Mouse (Mus musculus): ENCODE results near the gene Tmem11. TPM values are rescaled to one million over a fixed set of nuclear protein-coding genes. Genes with fewer than 3 reads are reported as not detected.

Tmem11 gene
- total RNA-seq (2023): 23.5 TPM

DNA sequence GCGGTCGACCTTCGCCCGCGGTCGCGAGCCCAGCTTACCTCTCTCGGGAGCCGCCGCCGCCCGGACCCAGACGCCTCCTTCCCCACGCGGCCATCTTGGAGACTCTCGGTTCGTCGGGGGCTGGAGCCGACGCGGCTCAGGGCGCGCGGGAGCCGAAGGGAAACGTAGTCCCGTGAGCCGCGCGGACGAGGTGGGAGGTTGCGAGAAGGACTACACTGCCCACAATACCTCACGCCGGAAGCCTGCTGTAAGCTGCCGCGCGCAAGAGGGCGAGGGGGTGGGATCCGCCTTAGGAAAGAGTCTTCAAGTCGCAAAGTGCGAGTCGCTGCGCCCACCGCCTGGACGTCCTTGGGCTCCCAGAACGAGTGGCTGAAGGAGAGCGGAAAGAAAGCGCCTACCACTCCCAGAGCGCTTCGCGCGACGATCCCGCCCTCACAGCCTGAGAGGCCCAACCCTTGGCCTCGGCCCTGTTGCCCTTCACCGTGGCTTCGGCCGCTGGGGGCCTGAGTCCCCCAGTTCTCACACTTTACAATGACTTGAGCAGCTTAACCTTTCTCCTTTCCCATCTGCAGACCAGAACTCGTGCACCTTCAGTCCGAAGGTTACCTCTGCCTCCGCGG lies at the start of gene Tmem11:
Gene Tmem11, minus strand, starts transcription at position 598 of the 620 bp plus-strand sequence.

DNA sequence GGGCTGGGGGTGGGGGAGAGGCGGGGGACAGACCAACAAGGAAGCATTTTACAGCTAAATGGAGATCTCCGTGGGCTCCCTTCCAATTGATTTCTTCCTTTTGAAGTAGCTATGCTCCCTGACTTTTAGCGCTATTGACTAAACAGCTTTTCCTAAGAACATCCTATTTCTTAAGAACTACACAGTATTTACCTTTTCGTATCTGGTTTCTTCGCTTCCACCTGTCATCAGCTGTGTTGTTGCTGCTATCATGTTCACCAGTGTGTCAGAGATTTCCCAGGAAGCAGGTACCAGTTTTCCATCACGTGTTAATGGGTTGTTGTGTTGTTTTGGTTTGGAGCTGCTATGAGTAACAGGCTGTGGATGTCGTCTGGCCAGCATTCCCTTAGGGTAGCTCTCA lies 35.4 kb upstream of the Tmem11 start, which contains the start of gene Natd1:
Gene Natd1, minus strand, starts transcription at position 260 of the 400 bp plus-strand sequence.

DNA sequence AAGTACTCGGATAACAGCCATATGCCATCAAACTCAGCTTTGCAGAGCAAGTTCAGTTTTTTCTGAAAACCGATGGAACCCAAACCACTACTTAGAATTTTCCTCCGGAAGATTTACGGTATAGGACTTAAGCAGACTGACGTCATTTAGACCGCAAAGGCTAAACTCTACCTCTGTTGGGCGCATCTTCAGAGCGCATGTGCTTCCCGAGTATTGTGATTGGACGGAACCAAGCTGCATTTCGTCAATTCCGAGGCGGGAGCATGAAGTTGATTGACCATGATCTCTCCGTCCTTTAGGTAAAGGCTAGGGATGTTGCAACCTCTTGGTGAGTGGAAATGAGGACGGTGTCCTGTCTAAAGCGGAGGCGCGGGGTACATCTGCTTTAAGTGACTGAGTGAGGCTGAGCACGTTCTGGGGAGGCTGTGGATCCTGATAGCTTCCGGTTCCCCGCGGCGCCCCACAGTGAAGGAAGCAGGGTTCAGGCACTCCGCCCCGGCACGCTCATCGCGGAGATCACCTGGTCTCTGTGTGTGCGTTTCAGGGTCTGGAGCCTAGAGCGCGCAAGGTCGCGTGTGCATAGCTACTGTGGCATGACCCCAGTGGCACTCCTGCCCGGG lies 48.5 kb downstream of the Tmem11 start, which contains the start of gene Dhrs7b:
Gene Dhrs7b, plus strand, starts transcription at position 199 of the 620 bp plus-strand sequence.

Other genes with a start within 250 kb of the Tmem11 start
- 34.1 TPM for gene Llgl1, start 179.5 kb downstream of the Tmem11 start, total RNA-seq (2023)
- 165 TPM for gene Flii, start 152.0 kb downstream of the Tmem11 start, total RNA-seq (2023)
- gene Mief2, start 150.9 kb downstream of the Tmem11 start, total RNA-seq (2023): 16.6 TPM
- gene Top3a, start 101.9 kb downstream of the Tmem11 start, total RNA-seq (2023): 27.6 TPM
- gene Smcr8, start 101.7 kb downstream of the Tmem11 start, total RNA-seq (2023): 87.4 TPM
- gene Shmt1, start 67.6 kb downstream of the Tmem11 start, total RNA-seq (2023): 6.9 TPM
- 11.8 TPM for gene Dhrs7b, start 48.6 kb downstream of the Tmem11 start, total RNA-seq (2023)
- 8.8 TPM for gene Natd1, start 35.5 kb upstream of the Tmem11 start, total RNA-seq (2023)
- 20.5 TPM for gene Map2k3, start 52.8 kb upstream of the Tmem11 start, total RNA-seq (2023)
- not detected for gene Kcnj12, start 143.3 kb upstream of the Tmem11 start, total RNA-seq (2023)
- 19.8 TPM for gene Tnfrsf13b, start 247.5 kb upstream of the Tmem11 start, total RNA-seq (2023)